Mouse (Mus musculus): ENCODE measurements around the gene Aaed1. TPM values are rescaled to one million over a fixed set of nuclear protein-coding genes. Genes with fewer than 3 reads are reported as not detected.

Gene Aaed1
- polyA plus RNA-seq, 1 experiment = 4.4 TPM

- Histone ChIP-seq H3K4me1 (ENCODE audit: control insufficient read depth, insufficient read depth, insufficient read length, low read length) (no peaks in the 10 kb centered on the region), H3K27ac (ENCODE audit: insufficient read depth, low read depth, low read length) (no peak overlapping the region), H3K36me3 (ENCODE audit: control insufficient read depth, insufficient read depth, low read length) (no peaks in the 10 kb centered on the region), H3K4me3 (ENCODE audit: low read depth, low read length) (no peak overlapping the region), H3K27me3 (ENCODE audit: control insufficient read depth, insufficient read depth, low read length) (no peaks in the 10 kb centered on the region)
- no peak for TF ChIP-seq POLR2A (IDR thresholded peaks at IDR 0.05; ENCODE audit: low read depth, low read length)
- no peak for TF ChIP-seq CTCF (IDR thresholded peaks at IDR 0.05; ENCODE audit: extremely low read depth, insufficient read length, insufficient replicate concordance, low read depth, low read length)
These were observed 7.3 kb upstream of the Aaed1 start for GRCm38 (mm10) chr13:64319782-64320181.

- Histone ChIP-seq H3K4me1 (ENCODE audit: control insufficient read depth, insufficient read depth, insufficient read length, low read length) (no peaks in the 10 kb centered on the region), H3K36me3 (ENCODE audit: control insufficient read depth, insufficient read depth, low read length) (no peaks in the 10 kb centered on the region), H3K4me3 (ENCODE audit: low read depth, low read length) (no peak overlapping the region), H3K27ac (ENCODE audit: insufficient read depth, low read depth, low read length) (no peak overlapping the region), H3K27me3 (ENCODE audit: control insufficient read depth, insufficient read depth, low read length) (no peaks in the 10 kb centered on the region)
- 67% methylated on average over 2 of the region's 2 CpGs for WGBS
- TF ChIP-seq POLR2A (IDR thresholded peaks at IDR 0.05; ENCODE audit: low read depth, low read length) = no peak
These were observed 5.8 kb upstream of the Aaed1 start for GRCm38 (mm10) chr13:64318355-64318754.

- Histone ChIP-seq H3K27me3 (ENCODE audit: control insufficient read depth, insufficient read depth, low read length) (no peaks in the 10 kb centered on the region), H3K4me3 (ENCODE audit: low read depth, low read length) (no peak overlapping the region), H3K27ac (ENCODE audit: insufficient read depth, low read depth, low read length) (no peak overlapping the region), H3K4me1 (ENCODE audit: control insufficient read depth, insufficient read depth, insufficient read length, low read length) (no peaks in the 10 kb centered on the region), H3K36me3 (ENCODE audit: control insufficient read depth, insufficient read depth, low read length) (no peaks in the 10 kb centered on the region)
- 0% methylated on average over 3 of the region's 3 CpGs for WGBS
- no peak for TF ChIP-seq CTCF (IDR thresholded peaks at IDR 0.05; ENCODE audit: extremely low read depth, insufficient read length, insufficient replicate concordance, low read depth, low read length)
- no peak for TF ChIP-seq POLR2A (IDR thresholded peaks at IDR 0.05; ENCODE audit: low read depth, low read length)
These were observed 3.1 kb upstream of the Aaed1 start for GRCm38 (mm10) chr13:64315483-64316050.

- H3K36me3 ChIP-seq (ENCODE audit: control insufficient read depth, insufficient read depth, low read length) = no peaks in the 10 kb centered on the region
- TF ChIP-seq CTCF (IDR thresholded peaks at IDR 0.05; ENCODE audit: extremely low read depth, insufficient read length, insufficient replicate concordance, low read depth, low read length) = no peak
- TF ChIP-seq POLR2A (IDR thresholded peaks at IDR 0.05; ENCODE audit: low read depth, low read length) = no peak
- no peaks in the 10 kb centered on the region for H3K27me3 ChIP-seq (ENCODE audit: control insufficient read depth, insufficient read depth, low read length)
- no peak overlapping the region for H3K27ac ChIP-seq (ENCODE audit: insufficient read depth, low read depth, low read length)
- H3K4me3 ChIP-seq (ENCODE audit: low read depth, low read length) = no peak overlapping the region
- WGBS = 79% methylated on average over 3 of the region's 3 CpGs
- H3K4me1 ChIP-seq (ENCODE audit: control insufficient read depth, insufficient read depth, insufficient read length, low read length) = no peaks in the 10 kb centered on the region
These were observed 1.5 kb upstream of the Aaed1 start for GRCm38 (mm10) chr13:64314041-64314440.

GRCm38 (mm10) chr13:64312916-64313289, 393 bp upstream of the Aaed1 start:
- WGBS = 0% methylated on average over 2 of the region's 2 CpGs
- Histone ChIP-seq H3K27ac (ENCODE audit: insufficient read depth, low read depth, low read length) (no peak overlapping the region), H3K4me1 (ENCODE audit: control insufficient read depth, insufficient read depth, insufficient read length, low read length) (no peaks in the 10 kb centered on the region), H3K4me3 (ENCODE audit: low read depth, low read length) (no peak overlapping the region), H3K27me3 (ENCODE audit: control insufficient read depth, insufficient read depth, low read length) (no peaks in the 10 kb centered on the region), H3K36me3 (ENCODE audit: control insufficient read depth, insufficient read depth, low read length) (peaks cover 2% of the 10 kb centered on the region; the same call in 1 of the 2 replicates)
- TF ChIP-seq POLR2A (IDR thresholded peaks at IDR 0.05; ENCODE audit: low read depth, low read length) = no peak
- no peak for TF ChIP-seq CTCF (IDR thresholded peaks at IDR 0.05; ENCODE audit: extremely low read depth, insufficient read length, insufficient replicate concordance, low read depth, low read length)

GRCm38 (mm10) chr13:64311266-64311665, 1.2 kb downstream of the Aaed1 start:
- H3K36me3 ChIP-seq (ENCODE audit: control insufficient read depth, insufficient read depth, low read length) = peaks cover 7% of the 10 kb centered on the region
- no peak for TF ChIP-seq POLR2A (IDR thresholded peaks at IDR 0.05; ENCODE audit: low read depth, low read length)
- TF ChIP-seq CTCF (IDR thresholded peaks at IDR 0.05; ENCODE audit: extremely low read depth, insufficient read length, insufficient replicate concordance, low read depth, low read length) = no peak

GRCm38 (mm10) chr13:64310585-64310984, 1.9 kb downstream of the Aaed1 start:
- peaks cover 7% of the 10 kb centered on the region for H3K36me3 ChIP-seq (ENCODE audit: control insufficient read depth, insufficient read depth, low read length)
- H3K27ac ChIP-seq (ENCODE audit: insufficient read depth, low read depth, low read length) = no peak overlapping the region
- WGBS = 42% methylated on average over 6 of the region's 6 CpGs
- no peaks in the 10 kb centered on the region for H3K27me3 ChIP-seq (ENCODE audit: control insufficient read depth, insufficient read depth, low read length)
- H3K4me1 ChIP-seq (ENCODE audit: control insufficient read depth, insufficient read depth, insufficient read length, low read length) = no peaks in the 10 kb centered on the region
- TF ChIP-seq POLR2A (IDR thresholded peaks at IDR 0.05; ENCODE audit: low read depth, low read length) (no peak), CTCF (IDR thresholded peaks at IDR 0.05; ENCODE audit: extremely low read depth, insufficient read length, insufficient replicate concordance, low read depth, low read length) (no peak)
- H3K4me3 ChIP-seq (ENCODE audit: low read depth, low read length) = no peak overlapping the region

More at GRCm38 (mm10) chr13:64311266-64311665, 1.2 kb downstream of the Aaed1 start:
- Histone ChIP-seq H3K27ac (ENCODE audit: insufficient read depth, low read depth, low read length) (no peak overlapping the region), H3K4me1 (ENCODE audit: control insufficient read depth, insufficient read depth, insufficient read length, low read length) (no peaks in the 10 kb centered on the region), H3K4me3 (ENCODE audit: low read depth, low read length) (no peak overlapping the region), H3K27me3 (ENCODE audit: control insufficient read depth, insufficient read depth, low read length) (no peaks in the 10 kb centered on the region)
- 20% methylated on average over 1 of the region's 1 CpGs for WGBS

All from small intestine, adult 2 months (tissue).